Mouse (Mus musculus): Measurements from ENCODE around the gene Chchd10.

Chchd10 gene

GRCm38 (mm10) chr10:75924324-75924723 lies 8.6 kb upstream of the Chchd10 start:
- DNase-seq (ENCODE audit: low read depth, low spot score), result no peak

- no peak for DNase-seq (ENCODE audit: low read depth, low spot score)
These were observed 6.5 kb upstream of the Chchd10 start for GRCm38 (mm10) chr10:75926396-75926795.

- no peak for DNase-seq (ENCODE audit: low read depth, low spot score)
These were observed 2.6 kb upstream of the Chchd10 start for GRCm38 (mm10) chr10:75930304-75930703.

DNA sequence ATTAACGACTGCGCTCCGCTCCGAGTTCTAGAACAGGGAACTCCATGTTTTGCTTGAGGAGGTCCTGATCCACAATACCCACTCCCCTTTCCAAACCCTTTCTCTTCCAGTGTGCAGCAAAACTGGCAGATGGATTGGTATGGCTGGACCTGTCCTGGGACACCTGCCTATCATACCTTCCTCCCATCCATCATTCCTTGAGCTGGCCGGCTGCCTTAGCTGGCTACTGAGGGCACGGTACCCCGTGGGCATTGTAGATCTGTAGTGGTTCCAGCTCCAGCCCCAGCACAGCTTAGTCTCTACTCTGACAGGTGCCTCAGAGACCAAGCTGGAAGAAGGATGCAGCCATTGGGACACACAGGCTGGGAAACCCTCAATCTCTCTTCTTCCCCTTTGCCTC lies 1.6 kb upstream of the Chchd10 start:
- DNase-seq (ENCODE audit: low read depth, low spot score), result no peak

GRCm38 (mm10) chr10:75932081-75932678 lies 750 bp upstream of the Chchd10 start:
- peak; percentile 88 for DNase-seq (ENCODE audit: low read depth, low spot score)

- DNase-seq (ENCODE audit: low read depth, low spot score), result no peak
These were observed 2.1 kb downstream of the Chchd10 start for GRCm38 (mm10) chr10:75934991-75935390.

DNA sequence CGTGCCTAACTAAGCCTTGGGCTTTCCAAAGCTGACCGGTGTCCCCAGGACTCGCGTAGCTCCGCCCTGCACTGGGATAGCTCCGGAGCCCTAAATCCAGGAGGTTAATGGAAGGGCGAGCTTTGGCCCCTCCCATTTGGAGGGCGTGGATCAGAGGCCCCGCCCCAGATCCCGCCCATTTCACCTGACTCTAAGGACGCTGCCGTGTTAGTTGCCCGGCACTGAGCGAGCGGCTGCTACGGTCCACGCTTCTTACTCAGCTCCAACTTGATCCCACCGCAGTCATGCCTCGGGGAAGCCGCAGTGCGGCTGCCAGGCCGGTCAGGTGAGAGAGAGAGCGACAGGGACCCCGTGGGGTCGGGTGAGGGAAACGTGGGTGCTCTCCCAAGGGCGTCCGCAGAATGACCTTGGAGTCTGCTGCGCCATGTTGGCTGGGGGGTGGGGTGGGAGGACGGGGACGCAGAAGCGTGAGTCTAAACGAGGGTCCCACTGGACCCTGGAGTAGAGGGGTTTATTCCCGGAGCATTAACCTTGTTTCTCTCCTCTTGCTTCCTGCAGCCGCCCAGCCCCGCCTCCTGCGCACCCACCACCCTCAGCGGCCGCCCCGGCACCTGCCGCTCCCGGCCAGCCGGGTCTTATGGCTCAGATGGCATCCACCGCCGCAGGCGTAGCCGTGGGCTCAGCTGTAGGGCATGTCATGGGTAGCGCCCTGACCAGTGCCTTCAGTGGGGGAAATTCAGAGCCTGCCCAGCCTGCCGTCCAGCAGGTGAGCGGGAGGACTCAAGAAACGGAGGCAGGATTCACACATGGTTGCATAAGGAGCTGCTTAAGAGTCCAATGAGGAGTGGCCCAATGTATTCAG lies 3.0 kb downstream of the Chchd10 start, which contains the start of gene Mmp11:
Mmp11 (minus strand) TSS at position 817 of the 862 bp plus-strand sequence.
- DNase-seq (ENCODE audit: low read depth, low spot score), result peak; percentile 93

DNA sequence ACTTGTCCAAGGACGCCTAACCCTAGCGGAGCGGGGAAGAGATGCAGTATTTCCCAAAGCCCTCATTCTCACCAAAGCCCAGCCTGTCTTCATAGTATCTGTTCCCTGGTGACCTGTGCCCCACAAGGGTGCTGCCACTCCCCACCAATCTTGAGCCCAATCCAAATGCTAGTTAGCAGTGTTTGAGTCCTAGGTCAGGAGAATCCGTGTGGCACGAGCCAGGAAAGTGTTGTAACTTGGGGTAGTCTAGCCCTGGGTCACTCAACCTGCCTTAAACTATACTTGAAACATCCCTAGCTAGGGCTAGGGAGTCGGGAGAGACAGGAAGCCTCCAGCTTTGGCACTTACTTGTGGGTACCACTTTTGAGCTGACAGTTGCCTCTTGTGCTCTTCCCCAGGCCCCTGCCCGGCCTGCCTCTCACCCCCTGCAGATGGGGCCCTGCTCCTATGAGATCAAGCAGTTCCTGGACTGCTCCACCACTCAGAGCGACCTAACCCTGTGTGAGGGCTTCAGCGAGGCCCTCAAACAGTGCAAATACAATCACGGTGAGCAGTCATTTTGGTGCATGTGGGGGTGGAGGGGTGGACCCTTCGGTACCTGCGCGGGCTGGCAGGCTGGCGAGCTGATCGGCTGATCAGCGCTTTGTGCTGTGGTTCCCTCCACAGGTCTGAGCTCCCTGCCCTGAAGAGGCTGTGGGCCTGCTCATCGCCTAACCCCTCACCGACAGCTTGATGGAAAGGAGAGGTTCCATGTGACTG lies 4.2 kb downstream of the Chchd10 start:
- peak; percentile 77 for DNase-seq (ENCODE audit: low read depth, low spot score)

DNA sequence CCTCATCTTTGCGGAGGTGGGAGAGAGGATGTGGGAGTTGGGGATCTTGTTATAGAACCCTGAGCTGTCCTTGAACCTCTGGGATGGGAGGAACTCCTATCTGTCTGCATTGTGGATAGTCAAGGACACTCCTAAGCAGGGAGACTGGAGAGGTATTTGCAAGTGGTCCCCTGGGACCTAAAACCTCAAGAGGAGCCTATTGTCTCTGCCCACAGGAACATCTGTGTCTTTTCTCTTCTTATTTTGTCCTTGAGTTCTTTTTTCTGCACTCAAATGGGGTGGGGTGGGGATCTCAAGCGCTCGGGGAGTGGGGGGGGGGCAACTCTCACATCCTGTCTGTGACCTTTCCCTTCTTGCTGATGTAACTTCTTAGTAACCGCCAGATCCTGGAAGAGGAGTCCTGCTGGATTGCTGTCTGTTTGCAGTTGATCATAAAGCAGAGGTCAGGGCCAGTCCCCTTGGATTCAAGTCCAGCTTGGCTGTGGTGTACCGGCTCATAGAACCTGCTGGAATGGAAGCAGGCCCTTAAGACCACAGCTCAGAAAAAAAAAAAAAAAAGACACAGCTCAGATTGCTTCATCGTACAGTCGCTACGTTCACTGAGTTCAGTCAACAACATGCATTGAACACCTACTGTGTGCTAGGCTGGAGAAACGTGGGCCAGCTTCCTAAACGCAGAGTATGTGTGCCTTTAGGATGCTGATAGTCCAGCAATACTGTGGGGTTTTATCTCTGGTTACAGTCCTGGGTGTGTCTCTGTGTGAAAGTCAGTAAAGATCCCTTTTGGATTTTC lies 5.1 kb downstream of the Chchd10 start:
- peak; percentile 97 for DNase-seq (ENCODE audit: low read depth, low spot score)

DNA sequence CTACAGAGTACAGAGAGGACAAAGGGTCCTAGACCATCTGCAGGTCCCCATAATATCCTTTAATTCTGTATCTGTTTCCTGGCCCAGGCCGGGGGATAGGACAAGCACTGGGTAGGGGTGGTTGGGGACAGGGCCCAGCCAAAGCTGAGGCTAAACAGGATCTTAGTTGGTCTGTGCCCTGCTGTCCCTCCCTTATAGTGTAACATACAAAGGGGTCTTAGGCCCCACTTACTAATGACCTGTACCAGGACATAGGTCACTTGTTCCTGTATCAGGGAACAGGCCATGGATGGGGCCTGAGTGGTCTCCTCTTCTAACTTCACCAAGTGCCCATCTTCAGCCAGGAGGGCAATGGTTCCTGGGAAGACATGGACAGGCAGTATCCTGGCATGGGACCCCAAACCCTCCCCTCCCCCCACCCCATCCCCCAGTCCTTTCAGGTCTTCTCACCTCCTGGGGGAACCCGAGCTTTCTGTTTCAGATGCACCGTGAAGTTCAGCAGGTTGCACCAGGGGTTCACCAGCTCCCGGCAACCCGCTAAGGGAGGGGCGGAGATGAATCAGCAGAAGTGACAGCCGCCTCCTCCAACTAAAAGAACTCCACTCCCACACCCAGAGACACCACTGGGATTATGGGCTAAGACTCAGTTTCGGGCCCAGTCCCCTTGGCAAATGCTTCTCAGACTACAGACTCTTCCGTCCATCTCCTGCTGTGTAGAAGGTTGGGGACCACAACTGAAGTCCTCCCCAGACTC lies 6.7 kb downstream of the Chchd10 start:
- peak; percentile 84 for DNase-seq (ENCODE audit: low read depth, low spot score)

GRCm38 (mm10) chr10:75940520-75940919 lies 7.6 kb downstream of the Chchd10 start, which contains the start of gene Gm867:
Gene Gm867, minus strand, starts transcription at chr10:75940672.
- DNase-seq (ENCODE audit: low read depth, low spot score), result peak; percentile 45

- peak; percentile 70 for DNase-seq (ENCODE audit: low read depth, low spot score)
These were observed 8.3 kb downstream of the Chchd10 start for GRCm38 (mm10) chr10:75941042-75941824.

DNA sequence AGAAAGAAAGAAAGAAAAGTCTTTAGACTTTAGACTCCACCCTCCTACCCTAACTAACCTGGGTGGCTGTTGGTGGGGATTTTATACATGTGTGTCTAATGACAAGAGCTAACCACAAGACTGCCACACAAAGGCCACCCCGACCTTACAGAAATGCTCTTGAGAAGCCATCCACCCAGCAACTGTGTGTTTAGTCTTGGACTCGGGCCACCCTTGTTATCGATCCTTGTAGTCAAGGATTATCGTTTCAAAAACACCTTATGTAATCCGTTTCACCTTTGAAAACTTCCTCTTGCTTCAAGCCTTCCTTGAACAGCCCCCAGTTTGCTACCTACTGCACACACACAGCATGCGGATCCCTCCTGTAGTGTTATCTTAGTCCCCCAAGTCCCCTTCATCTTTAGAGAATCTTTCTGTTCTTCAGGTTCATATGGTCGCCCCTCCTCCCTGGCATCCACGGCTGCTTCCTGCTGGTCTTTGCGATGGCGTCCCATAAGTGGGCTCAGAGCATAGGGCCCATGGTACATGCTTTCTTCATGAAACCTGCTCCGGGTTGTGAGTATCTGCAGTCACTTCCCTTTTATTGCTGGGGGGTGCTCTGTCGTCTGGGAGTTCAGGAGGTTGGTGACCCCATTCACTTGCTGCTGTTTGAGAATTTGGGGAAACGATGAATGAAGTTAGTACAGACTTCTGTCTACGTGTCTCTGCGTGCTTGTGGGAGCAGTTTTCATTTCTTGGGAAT lies 10.0 kb downstream of the Chchd10 start, which contains the start of gene Vpreb3:
Vpreb3 (plus strand) TSS at position 322 of the 742 bp plus-strand sequence.
- DNase-seq (ENCODE audit: low read depth, low spot score), result no peak

DNA sequence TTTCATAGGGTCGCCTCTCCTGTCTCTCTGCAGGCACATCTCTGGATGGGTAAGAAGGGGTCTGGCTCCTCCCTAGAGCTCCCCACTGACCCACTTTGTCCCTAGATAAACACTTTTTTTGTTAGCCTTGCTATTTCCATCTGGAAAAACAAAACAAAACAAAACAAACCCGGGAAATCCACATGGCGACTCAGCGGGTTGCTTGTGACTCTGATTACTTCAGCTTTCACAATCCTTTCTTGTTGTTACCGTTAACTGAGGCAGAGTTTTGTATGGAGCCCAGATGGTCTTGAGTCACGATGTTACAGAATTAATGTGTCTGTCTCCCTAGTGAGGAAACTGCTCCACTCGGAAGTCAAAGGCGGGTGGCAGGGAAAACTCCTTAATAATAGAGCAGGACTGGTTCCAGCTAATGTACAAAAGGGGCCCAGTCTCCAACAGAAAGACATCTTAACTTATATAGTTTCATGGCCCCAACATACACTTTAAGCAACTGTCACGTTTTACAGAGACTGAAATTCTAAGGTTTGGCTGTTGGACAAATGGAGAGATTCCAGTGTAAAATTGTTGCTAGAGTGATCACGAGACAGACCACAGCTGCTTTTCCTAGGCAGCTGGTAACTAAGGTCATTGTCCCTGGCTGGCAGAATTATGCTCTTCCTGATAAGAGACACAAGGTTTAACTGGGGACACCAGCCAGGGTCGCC lies 11.3 kb downstream of the Chchd10 start:
- no peak for DNase-seq (ENCODE audit: low read depth, low spot score)

DNA sequence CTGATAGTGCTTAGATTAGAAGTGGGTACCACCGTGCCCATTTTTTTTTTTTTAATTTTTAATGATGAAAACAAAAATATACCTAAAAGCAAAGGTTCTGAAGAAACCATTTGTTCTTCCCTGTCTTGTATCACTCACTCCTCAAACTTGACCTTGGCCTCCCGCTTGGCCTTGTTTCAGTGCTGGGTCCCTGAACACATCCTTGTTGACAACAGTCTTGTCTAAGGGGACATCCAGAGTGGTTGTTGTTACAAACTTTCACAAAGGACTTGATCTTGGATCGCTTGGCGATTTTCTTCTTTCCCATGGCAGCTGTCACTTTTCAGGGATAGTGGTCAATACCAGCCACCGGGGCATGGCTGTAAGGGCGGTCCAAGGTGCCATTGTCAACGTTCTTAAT lies 12.3 kb downstream of the Chchd10 start:
- no peak for DNase-seq (ENCODE audit: low read depth, low spot score)

DNA sequence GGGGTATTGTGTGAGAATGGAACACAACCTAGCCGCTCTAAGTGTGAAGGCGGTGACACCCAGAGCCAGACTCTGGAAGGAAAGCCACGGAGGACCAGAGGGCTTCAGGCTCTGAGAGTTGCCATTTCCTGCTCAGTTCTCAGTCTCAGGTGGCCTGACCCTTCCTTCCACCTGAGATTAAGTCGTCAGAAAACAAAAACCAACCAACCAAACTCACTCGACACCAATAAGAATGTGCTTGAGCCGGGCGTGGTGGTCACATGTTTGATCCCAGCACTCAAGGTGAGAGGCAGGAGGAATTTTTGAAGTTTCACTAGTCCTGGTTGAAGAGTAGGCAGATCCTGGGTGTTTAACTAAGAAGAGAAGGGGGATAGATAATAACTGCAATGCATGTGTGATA lies 13.0 kb downstream of the Chchd10 start:
- DNase-seq (ENCODE audit: low read depth, low spot score), result no peak

- DNase-seq (ENCODE audit: low read depth, low spot score), result no peak
These were observed 15.1 kb downstream of the Chchd10 start for GRCm38 (mm10) chr10:75948079-75948478.

Measured in ES-CJ7 (cell line).